Mouse (Mus musculus): ENCODE measurements at regions not wholly inside any gene's neighbourhood (a gene's known extent, or its start where the extent isn't known, plus 50 kb on each side); places are given as distances from the start of the nearest gene placed in this dataset.

DNA sequence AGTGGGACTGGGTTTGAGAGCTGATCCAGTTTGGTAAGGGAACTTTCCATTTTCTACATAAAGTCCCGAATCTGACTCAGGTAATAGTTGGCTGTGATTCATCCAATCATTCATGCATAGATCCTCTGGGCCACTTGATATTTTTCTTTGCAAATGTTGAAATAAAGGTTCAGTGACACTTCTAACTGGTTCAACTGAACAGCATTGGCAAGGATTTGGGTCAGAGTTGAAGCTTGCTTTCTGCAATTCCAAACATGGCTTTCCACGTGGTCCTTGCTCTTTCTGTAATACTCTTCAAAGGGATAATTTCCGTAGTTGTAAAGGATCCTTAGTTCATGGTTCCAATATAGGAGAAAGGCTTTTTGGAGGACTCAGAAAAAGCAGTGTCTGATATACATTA, 554.0 kb downstream of the Rnf144a start:
- intact Hi-C loops (cut with DNase I): loop anchor here (10.0 kb wide), 1 partner anchor 214 kb away; no protein-coding TSS in a partner anchor
- DNase-seq (ENCODE audit: extremely low spot score in 1 of 2, low spot score in 2 of 2): no peak

DNA sequence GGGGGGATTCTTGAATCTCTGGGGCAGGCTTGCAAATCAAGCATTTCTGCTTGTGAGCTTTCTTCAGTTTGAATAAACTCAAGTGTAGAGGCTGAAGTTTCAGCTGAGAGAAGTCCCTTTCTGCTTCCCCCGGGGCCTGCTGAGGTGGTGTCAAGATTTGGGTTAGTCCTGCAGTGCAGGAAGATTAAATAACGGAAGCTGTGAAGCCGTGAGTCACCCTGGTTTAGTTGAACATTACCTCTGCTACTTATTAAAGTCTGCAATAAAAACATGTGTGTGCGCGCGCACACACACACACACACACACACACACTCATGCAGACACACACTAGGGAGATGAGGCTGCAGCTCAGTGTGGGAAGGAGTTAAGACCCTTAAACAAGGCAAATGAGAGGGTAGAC, 556.7 kb downstream of the Rnf144a start:
- no peak for DNase-seq (ENCODE audit: extremely low spot score in 1 of 2, low spot score in 2 of 2)
- intact Hi-C loops (cut with DNase I): loop anchor here (10.0 kb wide), 1 partner anchor 764 kb away; the partner anchor contains the start of gene Id2

DNA sequence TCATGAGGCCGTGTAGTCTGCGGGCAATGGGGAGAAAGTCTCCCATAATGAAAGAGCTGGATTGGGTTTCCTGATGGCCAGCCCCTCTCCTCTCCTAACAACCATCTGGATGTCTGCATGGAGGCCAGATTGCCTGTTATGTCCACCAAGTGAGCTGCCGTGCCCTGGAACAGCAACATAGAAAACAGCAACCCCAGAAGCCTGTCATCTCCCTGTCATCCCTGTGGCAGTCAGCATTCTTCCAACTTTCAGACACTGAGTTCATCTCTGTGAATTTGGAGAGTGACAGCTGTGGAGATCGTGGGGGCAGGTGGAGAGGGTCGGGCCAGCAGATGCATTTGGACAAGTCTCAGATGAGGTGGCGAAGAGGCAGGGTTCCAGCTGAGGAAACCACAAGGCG, 585.0 kb downstream of the Rnf144a start:
- no peak for DNase-seq (ENCODE audit: extremely low spot score in 1 of 2, low spot score in 2 of 2)
- intact Hi-C loops (cut with DNase I): no loop called here

DNA sequence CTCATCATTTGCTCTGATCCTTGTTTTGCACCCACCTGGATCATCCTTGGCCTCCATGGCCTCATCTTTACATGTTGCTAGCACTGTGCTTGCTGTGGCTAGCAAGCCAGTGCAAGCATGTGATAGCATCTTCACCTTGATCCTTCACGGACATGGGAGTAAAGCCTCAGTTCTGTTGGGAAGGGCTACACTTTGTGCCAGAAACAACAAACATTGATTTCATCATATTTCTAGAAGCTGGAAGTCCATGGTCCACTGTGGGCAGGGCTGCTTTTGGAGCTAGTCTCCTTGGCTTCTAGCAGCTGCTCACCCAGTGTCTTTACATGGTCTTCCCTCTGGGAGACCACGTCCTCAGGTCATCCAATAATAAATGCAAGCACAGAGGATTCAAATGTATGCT, 587.1 kb downstream of the Rnf144a start:
- intact Hi-C loops (cut with DNase I): no loop called here
- DNase-seq (ENCODE audit: extremely low spot score in 1 of 2, low spot score in 2 of 2): no peak

DNA sequence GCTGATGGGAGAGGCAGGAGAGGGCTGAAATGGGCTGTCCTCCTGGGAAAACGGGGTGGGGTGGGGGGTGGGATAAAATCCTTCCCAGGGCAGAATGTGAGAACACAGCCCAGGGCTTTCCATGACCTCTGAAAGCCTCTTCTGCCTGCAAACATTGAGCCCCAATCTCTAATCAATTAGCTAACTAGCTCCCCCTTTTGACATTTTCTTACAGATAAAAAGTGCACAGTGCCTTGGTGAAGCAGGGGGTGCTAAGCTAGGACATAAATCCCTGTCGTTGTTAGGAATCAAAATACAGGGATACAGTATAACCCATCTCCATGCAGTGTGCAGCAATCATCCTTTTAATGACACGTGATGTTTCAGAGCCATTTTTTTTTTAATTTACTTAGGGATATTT, 588.1 kb downstream of the Rnf144a start:
- DNase-seq (ENCODE audit: extremely low spot score in 1 of 2, low spot score in 2 of 2): no peak
- intact Hi-C loops (cut with DNase I): no loop called here

DNA sequence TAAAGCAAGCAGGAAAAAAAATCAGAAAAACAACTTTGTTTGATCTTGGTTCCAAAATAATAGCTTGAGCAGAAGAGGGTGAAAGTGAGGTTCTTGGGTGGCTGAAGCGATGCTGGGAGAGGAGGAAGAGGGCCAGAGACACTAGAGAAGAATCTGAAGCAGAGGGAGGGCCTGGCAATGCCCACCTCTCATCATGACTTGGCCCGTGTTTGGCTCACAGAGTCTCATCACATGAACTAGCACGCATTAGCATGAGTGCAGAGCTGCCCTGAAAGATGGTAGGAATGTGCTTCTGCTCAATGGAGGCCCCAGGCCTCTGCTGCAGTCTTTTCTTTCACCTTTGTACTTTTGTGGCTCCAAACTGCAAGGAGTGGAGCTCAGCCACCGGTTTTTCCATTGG, 588.6 kb downstream of the Rnf144a start:
- no peak for DNase-seq (ENCODE audit: extremely low spot score in 1 of 2, low spot score in 2 of 2)
- intact Hi-C loops (cut with DNase I): no loop called here

DNA sequence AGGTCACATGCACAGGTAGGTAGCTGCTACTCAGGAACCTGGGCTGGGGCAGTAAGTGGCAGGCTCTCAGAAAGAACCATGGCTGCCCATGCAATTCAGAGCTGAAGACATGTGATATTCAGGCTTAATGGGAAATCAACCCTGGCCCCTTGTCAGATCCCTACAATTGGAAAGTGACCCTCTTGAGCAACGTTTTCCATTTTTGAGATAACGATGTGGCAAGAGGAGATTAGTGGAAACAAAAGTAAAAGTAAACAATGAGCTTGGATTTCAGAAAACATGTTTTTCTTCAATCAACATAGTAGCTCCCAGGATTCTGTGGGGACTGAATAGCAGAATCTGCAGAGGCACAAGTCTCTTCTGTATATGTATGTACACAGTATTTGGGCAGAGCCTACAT, 598.8 kb downstream of the Rnf144a start:
- intact Hi-C loops (cut with DNase I): no loop called here
- no peak for DNase-seq (ENCODE audit: extremely low spot score in 1 of 2, low spot score in 2 of 2)

DNA sequence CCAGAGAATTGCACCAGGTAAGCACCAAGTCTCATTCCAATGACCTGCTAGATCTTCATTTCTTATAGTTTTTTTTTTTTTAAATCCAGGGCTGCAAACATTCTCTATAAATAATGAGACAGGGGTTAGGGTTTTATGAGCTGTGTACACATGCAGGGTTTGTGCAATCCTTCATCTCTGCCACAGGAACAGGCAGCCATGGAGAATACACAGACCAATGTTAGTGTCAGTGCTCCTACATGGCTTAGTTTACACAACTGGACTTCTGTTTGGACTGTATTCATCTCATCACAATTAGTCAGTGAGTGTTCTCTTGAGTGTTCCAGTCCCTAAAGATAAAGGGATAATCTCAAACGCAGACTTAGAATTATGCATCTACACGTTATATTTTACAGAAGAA, 620.0 kb downstream of the Rnf144a start:
- intact Hi-C loops (cut with DNase I): no loop called here
- no peak for DNase-seq (ENCODE audit: extremely low spot score in 1 of 2, low spot score in 2 of 2)

DNA sequence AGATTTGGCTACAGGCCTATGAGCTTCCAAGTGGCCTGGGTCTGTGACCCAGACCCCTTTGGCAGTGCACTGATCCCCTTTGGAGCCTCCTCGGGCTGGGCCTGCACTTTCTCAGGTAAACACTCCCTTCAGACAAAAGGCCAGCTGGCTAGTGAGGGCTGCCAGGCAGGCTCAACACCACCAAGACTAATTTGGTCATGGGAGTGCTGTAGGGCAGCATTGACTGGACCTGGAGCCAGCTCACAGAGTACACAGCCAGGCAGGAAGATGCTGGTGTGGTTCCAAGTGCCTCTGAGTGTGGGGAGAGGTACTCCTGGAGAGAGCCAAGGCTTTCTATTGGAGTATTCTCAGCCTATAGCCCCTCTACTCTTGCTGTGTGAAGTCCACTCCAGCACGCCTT, 620.5 kb downstream of the Rnf144a start:
- no peak for DNase-seq (ENCODE audit: extremely low spot score in 1 of 2, low spot score in 2 of 2)
- intact Hi-C loops (cut with DNase I): no loop called here

DNA sequence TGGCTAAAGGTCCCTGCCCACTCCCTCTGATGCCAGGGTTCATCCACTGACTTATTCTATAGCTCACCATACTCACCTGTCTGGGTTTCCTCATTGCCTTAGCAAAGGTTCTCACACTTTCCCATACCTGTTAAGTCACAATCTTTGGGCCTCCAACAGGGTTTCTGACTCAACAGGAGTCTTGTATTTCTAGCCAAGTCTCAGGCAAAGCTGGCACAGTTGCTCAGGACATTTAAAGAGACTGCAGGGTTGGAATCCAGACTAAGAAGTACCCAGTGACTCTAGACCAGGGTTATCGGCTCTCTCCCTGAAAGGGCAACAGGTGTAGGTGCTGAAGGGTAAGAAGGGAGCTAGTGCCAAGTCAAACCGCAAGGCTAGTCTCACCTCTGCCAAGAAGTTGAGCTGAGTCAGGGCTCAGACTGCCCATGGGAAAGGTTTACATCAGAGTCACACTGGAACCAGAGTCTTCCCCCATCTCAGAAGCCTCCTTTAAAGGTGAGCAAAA, 622.4 kb downstream of the Rnf144a start:
- intact Hi-C loops (cut with DNase I): no loop called here
- DNase-seq (ENCODE audit: extremely low spot score in 1 of 2, low spot score in 2 of 2): no peak

DNA sequence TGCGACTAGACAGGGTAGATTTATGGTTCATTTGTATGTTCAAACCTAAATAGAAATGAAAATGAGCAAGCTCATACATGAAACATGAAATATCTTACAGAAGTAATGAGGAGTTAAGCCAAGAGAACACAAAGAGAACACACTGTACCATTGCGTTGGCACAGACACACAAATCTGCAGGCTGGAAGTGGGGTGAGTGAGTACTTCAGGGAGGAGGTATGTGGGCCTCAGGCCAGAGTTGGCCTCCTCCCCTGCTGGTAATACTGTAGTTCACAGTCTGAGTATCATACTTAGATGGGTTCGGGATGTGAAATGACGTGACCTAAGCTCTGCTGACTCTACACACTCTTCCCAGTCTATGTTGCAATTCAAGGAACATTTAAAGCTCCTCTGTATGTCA, 624.1 kb downstream of the Rnf144a start:
- DNase-seq (ENCODE audit: extremely low spot score in 1 of 2, low spot score in 2 of 2): no peak
- intact Hi-C loops (cut with DNase I): no loop called here

DNA sequence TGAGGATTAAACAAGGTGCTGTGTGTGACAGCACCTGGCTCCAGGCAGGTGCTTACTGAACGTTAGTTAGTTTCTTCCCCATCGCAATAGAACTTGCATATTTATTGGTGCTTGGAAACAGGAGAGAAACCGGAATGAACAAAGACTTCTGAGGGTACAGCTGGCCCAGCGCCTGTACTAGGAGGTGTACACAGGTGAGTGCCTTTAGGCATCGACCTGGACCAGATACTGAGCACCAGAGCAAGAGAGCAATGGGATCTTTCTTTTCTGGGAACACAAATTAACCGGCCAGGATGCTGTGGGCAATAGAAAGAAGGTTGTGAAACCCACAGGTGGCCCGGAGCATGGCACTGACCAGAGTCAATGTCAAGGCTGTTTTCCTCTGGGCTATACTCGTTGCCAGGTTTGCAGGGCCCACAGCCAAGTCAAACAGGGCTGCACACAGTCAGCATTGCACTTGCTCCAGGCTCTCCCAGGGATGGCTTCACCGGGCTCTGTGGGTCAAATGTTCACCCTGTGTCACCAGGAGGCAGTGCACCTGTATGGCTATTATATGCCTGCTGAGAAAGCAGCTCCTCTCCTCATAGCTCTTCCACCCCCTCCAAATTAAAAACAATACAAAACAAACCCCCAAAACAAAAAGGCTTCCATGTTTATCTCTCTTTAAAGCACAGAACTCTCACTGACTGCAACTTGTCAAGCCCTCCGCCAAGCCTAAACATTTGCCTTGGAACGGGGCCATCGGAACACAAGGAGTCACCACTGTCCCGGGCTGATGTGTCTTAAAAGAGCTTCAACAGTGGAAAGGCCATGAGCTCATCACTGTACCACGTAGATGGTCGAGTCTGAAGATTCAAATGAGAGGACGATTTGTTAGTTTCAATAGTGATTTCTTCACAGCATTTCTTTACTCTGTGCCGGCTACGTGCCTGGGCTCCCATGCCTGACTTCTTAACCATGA, 629.1 kb downstream of the Rnf144a start:
- peak in 1 of 2 experiments; percentile 30 for DNase-seq (ENCODE audit: extremely low spot score in 1 of 2, low spot score in 2 of 2)

DNA sequence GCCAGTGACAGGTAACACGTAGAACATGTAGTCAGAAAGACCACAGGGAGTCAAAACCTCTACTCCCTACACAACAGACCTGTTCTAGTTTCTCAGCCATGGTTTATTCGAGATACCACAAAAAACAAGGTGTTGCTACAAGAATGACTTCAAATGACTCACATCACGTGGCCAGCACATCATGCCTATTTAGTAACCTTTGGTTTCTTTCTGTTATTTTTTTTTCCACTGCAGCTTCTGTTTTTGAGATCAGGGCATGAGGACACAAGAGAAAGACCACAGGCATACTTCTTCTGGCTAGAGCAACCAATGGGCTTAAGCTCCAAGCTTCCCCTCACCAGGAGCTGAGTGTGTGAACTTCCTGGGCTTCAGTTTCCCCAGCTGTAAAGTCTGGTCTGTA, 630.7 kb downstream of the Rnf144a start:
- intact Hi-C loops (cut with DNase I): no loop called here
- no peak for DNase-seq (ENCODE audit: extremely low spot score in 1 of 2, low spot score in 2 of 2)

More for the DNA sequence above, 629.1 kb downstream of the Rnf144a start:
- intact Hi-C loops (cut with DNase I): no loop called here

DNA sequence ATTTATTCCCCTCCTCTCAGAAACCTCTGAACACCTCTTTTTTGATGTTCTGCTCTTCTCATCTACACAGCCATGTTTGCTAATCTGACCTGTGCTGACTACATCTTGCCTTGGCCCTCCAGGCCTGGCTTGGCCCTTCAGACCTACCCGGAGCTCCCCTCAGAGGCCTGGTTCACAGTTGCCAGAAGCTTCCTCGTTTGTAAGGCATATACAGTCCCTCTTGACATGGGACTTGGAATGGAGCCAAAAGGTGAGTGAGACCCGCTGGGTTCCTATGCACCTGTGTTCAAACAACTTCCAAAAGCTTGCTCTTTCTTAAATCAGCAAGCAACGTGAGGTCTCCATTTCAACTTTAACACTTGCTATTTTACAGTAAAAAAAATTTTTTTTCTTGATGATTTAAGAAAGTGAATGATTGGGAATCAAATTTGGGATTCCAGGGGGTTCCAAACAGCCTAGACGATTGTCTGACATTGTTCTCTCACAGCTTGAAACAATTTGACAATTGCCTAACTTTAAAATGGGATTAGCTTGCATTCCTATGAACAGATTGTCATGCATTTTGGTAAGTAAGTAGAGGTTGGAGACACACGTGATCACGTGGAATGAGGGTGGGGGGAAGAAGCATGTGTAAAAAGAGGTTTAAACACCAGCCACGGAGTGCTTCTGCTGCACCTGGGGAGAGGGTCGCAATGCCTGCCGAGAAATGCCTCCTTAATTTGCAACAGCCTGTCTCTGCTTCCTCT, 631.9 kb downstream of the Rnf144a start:
- intact Hi-C loops (cut with DNase I): no loop called here
- DNase-seq (ENCODE audit: extremely low spot score in 1 of 2, low spot score in 2 of 2): no peak

DNA sequence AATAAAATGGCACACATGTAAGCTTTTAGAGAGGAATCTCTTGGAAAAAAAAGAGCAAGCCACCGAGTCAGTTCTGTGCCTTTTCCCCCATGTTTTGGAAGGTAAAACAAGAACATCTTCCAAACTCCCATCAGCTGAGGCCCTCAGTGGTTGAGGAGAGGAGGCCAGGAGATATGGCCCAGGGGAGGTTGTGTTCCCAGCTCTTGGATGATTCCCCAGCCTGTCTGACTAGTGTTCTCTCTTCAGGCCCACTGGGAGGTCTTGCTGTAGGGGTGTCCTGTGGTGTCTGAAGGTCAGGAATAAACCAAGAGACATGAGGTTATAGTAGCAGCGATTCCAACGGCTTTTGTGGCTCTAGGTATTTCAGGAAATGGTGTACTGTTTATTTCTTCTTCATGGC, 643.2 kb downstream of the Rnf144a start:
- intact Hi-C loops (cut with DNase I): no loop called here
- no peak for DNase-seq (ENCODE audit: extremely low spot score in 1 of 2, low spot score in 2 of 2)

DNA sequence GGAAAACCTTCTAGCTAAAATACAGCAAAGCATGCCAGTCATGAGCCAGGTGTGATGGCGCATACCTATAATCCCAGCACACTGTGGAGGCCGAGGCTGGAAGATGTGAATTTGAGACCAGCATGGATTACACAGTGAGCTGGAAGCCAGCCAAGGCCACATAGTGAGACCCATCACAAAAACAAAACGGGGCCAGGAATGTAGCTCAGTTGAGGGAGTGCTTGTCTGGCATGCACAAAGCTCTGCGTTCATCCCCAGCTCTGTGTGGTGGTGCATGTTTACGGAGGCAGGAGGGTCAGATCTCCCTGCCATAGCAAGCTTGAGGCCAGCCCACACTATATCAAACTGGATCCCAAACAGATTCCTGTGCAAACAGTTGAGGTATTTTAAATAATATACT, 646.4 kb downstream of the Rnf144a start:
- intact Hi-C loops (cut with DNase I): no loop called here
- DNase-seq (ENCODE audit: extremely low spot score in 1 of 2, low spot score in 2 of 2): peak in 1 of 2 experiments; percentile 39

DNA sequence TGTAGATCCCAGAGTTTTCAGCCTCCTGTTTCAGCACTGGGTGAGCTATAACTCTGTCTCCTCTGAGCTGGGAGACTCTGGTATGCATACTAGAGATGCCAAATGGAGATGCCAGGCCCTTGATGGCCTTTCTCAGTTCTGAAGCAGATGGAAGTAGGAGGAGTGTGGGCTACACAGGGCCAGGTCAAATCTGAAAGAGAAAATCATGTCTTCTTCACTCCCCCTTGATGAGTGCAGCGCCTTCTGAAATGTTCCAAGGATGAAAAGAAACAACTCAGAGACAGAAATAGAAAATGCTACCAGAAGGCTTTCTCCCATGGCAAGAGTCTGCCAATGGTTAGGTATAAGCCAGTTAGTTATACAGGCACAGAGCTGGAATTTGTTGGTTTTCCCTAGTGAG, 652.0 kb downstream of the Rnf144a start:
- no peak for DNase-seq (ENCODE audit: extremely low spot score in 1 of 2, low spot score in 2 of 2)

DNA sequence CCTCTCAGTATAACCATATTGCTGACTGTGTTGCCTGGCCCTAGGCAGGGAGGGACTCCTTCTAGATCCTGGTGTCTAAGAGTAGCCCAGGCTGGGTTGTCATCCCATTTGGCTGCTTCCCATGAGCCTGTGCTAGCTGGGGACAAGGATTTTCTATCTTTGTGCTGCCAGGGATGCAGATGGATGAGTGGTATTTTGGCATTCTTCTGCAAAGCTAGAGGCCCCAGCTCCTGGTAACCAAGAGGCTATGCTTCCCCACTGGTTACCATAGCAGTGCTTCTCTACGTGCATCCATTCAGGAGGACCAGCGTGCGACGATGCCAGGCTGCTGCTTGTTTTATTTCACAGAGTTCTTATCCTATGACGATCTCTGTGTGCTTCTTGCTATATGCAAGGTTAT, 658.0 kb downstream of the Rnf144a start:
- intact Hi-C loops (cut with DNase I): no loop called here
- peak; percentile 19 to 30 for DNase-seq (ENCODE audit: extremely low spot score in 1 of 2, low spot score in 2 of 2)

More for the DNA sequence above, 652.0 kb downstream of the Rnf144a start:
- intact Hi-C loops (cut with DNase I): no loop called here

DNA sequence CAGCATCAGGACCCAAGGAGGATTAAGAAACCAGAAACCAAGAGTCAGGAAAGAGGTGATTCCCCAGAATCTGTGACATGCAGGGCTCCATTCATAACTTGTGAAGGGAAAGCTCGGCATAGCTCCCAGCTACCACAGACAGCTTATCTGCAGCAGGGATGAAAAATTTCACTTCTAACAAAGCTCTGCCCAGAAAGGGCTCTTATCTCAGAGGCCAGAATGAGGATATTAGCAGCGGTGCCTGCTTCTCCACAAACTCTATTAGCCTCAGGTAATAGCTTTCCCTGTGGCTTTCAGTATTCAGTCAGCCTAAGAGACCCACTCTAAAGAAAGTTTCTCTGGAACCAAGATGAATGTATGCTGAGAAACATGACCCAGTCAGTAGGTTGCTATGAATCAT, 636.9 kb upstream of the Id2 start:
- intact Hi-C loops (cut with DNase I): no loop called here

DNA sequence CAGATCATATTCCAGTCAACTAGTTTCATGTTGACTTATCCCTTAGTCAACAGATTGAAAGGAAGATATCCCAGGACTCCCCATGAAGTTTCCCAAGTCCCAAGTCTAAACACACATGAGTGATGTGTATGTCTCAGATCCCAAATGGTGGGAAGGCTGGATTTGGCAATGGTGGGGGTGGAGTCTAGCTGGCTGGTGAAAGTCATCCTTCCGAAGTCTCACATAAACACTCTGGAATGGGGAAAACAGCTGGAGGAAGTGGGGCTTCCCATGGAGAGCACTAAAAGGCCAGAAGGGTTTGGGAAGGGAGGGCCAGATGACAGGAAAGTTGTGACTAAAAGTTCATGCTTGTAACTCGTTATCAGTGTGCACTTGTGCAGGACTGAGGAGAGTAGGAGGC, 628.8 kb upstream of the Id2 start:
- no peak for DNase-seq (ENCODE audit: extremely low spot score in 1 of 2, low spot score in 2 of 2)
- intact Hi-C loops (cut with DNase I): no loop called here

More for the DNA sequence above, 636.9 kb upstream of the Id2 start:
- no peak for DNase-seq (ENCODE audit: extremely low spot score in 1 of 2, low spot score in 2 of 2)
